Mouse (Mus musculus): ENCODE data around the gene Rprm. TPM values are rescaled to one million over a fixed set of nuclear protein-coding genes. Genes with fewer than 3 reads are reported as not detected.

Rprm gene
- polyA plus RNA-seq, 1 experiment from 2014 or later = not detected

- no peaks in the 10 kb centered on the region for H3K36me3 ChIP-seq (replicated peaks; ENCODE audit: insufficient read depth, low read length)
- no peak overlapping the region for H3K9ac ChIP-seq (replicated peaks)
- DNase-seq (no peak), ATAC-seq (no peak)
- H3K27ac ChIP-seq (ENCODE audit: low read depth) = no peak overlapping the region
- no peaks in the 10 kb centered on the region for H3K9me3 ChIP-seq (ENCODE audit: low read length)
- H3K4me1 ChIP-seq (ENCODE audit: insufficient read depth) = no peaks in the 10 kb centered on the region
- no peak overlapping the region for H3K4me3 ChIP-seq (ENCODE audit: low read depth, low read length)
- TF ChIP-seq CTCF (IDR thresholded peaks at IDR 0.05; ENCODE audit: low read depth) (no peak), EP300 (IDR thresholded peaks at IDR 0.05; ENCODE audit: low read depth) (no peak)
- no peaks in the 10 kb centered on the region for H3K27me3 ChIP-seq (ENCODE audit: insufficient read depth, low read length)
- H3K4me2 ChIP-seq (ENCODE audit: low read depth, low read length) = no peak overlapping the region
- WGBS (ENCODE audit: insufficient replicate concordance) = 79% methylated on average over 3 of the region's 3 CpGs
These were observed 7.3 kb upstream of the Rprm start for GRCm38 (mm10) chr2:54092616-54093015.

- 67% methylated on average over 4 of the region's 4 CpGs for WGBS (ENCODE audit: insufficient replicate concordance)
- peaks cover 33% of the 10 kb centered on the region for H3K27me3 ChIP-seq (ENCODE audit: insufficient read depth, low read length)
- no peak overlapping the region for H3K4me3 ChIP-seq (ENCODE audit: low read depth, low read length)
- H3K9me3 ChIP-seq (ENCODE audit: low read length) = no peaks in the 10 kb centered on the region
- DNase-seq (no peak), ATAC-seq (no peak)
- no peak overlapping the region for H3K27ac ChIP-seq (ENCODE audit: low read depth)
- H3K36me3 ChIP-seq (replicated peaks; ENCODE audit: insufficient read depth, low read length) = no peaks in the 10 kb centered on the region
- H3K9ac ChIP-seq (replicated peaks) = no peak overlapping the region
- peaks cover 5% of the 10 kb centered on the region; the same call in 1 of the 2 replicates for H3K4me1 ChIP-seq (ENCODE audit: insufficient read depth)
- H3K4me2 ChIP-seq (ENCODE audit: low read depth, low read length) = no peak overlapping the region
- TF ChIP-seq EP300 (IDR thresholded peaks at IDR 0.05; ENCODE audit: low read depth) (no peak), CTCF (IDR thresholded peaks at IDR 0.05; ENCODE audit: low read depth) (no peak)
These were observed 902 bp upstream of the Rprm start for GRCm38 (mm10) chr2:54086254-54086653.

- TF ChIP-seq CTCF (IDR thresholded peaks at IDR 0.05; ENCODE audit: low read depth) (no peak), EP300 (IDR thresholded peaks at IDR 0.05; ENCODE audit: low read depth) (no peak)
- peak; percentile 54 for ATAC-seq
- Histone ChIP-seq H3K4me1 (ENCODE audit: insufficient read depth) (peaks cover 5% of the 10 kb centered on the region; the same call in 1 of the 2 replicates), H3K4me3 (ENCODE audit: low read depth, low read length) (peak overlapping the region; percentile 34), H3K36me3 (replicated peaks; ENCODE audit: insufficient read depth, low read length) (no peaks in the 10 kb centered on the region), H3K9ac (replicated peaks) (no peak overlapping the region), H3K4me2 (ENCODE audit: low read depth, low read length) (peak overlapping the region; percentile 62), H3K27ac (ENCODE audit: low read depth) (no peak overlapping the region), H3K9me3 (ENCODE audit: low read length) (no peaks in the 10 kb centered on the region), H3K27me3 (ENCODE audit: insufficient read depth, low read length) (peaks cover 33% of the 10 kb centered on the region)
- 3% methylated on average over 51 of the region's 51 CpGs for WGBS (ENCODE audit: insufficient replicate concordance)
- DNase-seq = no peak
These were observed 469 bp downstream of the Rprm start for GRCm38 (mm10) chr2:54084737-54085429.

GRCm38 (mm10) chr2:54083861-54084736 is 1.3 kb downstream of the Rprm start:
- no peak for ATAC-seq
- WGBS (ENCODE audit: insufficient replicate concordance) = 5% methylated on average over 29 of the region's 29 CpGs
- TF ChIP-seq CTCF (IDR thresholded peaks at IDR 0.05; ENCODE audit: low read depth) (no peak), EP300 (IDR thresholded peaks at IDR 0.05; ENCODE audit: low read depth) (no peak)
- Histone ChIP-seq H3K9ac (replicated peaks) (no peak overlapping the region), H3K36me3 (replicated peaks; ENCODE audit: insufficient read depth, low read length) (no peaks in the 10 kb centered on the region), H3K27ac (ENCODE audit: low read depth) (no peak overlapping the region), H3K4me3 (ENCODE audit: low read depth, low read length) (peak overlapping the region; percentile 34), H3K4me2 (ENCODE audit: low read depth, low read length) (peak overlapping the region; percentile 62), H3K9me3 (ENCODE audit: low read length) (no peaks in the 10 kb centered on the region), H3K27me3 (ENCODE audit: insufficient read depth, low read length) (peaks cover 33% of the 10 kb centered on the region), H3K4me1 (ENCODE audit: insufficient read depth) (peaks cover 5% of the 10 kb centered on the region; the same call in 1 of the 2 replicates)
- peak; percentile 13 for DNase-seq

- WGBS (ENCODE audit: insufficient replicate concordance) = 76% methylated on average over 7 of the region's 7 CpGs
- Histone ChIP-seq H3K9me3 (ENCODE audit: low read length) (no peaks in the 10 kb centered on the region), H3K27ac (ENCODE audit: low read depth) (no peak overlapping the region), H3K4me2 (ENCODE audit: low read depth, low read length) (no peak overlapping the region), H3K4me1 (ENCODE audit: insufficient read depth) (no peaks in the 10 kb centered on the region), H3K4me3 (ENCODE audit: low read depth, low read length) (no peak overlapping the region), H3K36me3 (replicated peaks; ENCODE audit: insufficient read depth, low read length) (no peaks in the 10 kb centered on the region), H3K9ac (replicated peaks) (no peak overlapping the region), H3K27me3 (ENCODE audit: insufficient read depth, low read length) (peaks cover 10% of the 10 kb centered on the region; the same call in 1 of the 2 replicates)
- no peak for ATAC-seq
- TF ChIP-seq CTCF (IDR thresholded peaks at IDR 0.05; ENCODE audit: low read depth) (no peak), EP300 (IDR thresholded peaks at IDR 0.05; ENCODE audit: low read depth) (no peak)
- DNase-seq = no peak
These were observed 6.4 kb downstream of the Rprm start for GRCm38 (mm10) chr2:54078961-54079360.

- no peak overlapping the region for H3K4me3 ChIP-seq (ENCODE audit: low read depth, low read length)
- no peaks in the 10 kb centered on the region for H3K27me3 ChIP-seq (ENCODE audit: insufficient read depth, low read length)
- ATAC-seq (no peak), DNase-seq (no peak)
- WGBS (ENCODE audit: insufficient replicate concordance) = 47% methylated on average over 1 of the region's 1 CpGs
- no peaks in the 10 kb centered on the region for H3K36me3 ChIP-seq (replicated peaks; ENCODE audit: insufficient read depth, low read length)
- no peaks in the 10 kb centered on the region for H3K4me1 ChIP-seq (ENCODE audit: insufficient read depth)
- no peak overlapping the region for H3K27ac ChIP-seq (ENCODE audit: low read depth)
- H3K9me3 ChIP-seq (ENCODE audit: low read length) = no peaks in the 10 kb centered on the region
- H3K9ac ChIP-seq (replicated peaks) = no peak overlapping the region
- H3K4me2 ChIP-seq (ENCODE audit: low read depth, low read length) = no peak overlapping the region
- TF ChIP-seq CTCF (IDR thresholded peaks at IDR 0.05; ENCODE audit: low read depth) (no peak), EP300 (IDR thresholded peaks at IDR 0.05; ENCODE audit: low read depth) (no peak)
These were observed 13.8 kb downstream of the Rprm start for GRCm38 (mm10) chr2:54071526-54071925.

Measured in liver, postnatal 0 days (tissue).